Mouse (Mus musculus) frontal cortex, postnatal 25 days (tissue): ENCODE results near the gene Tmem119.
"Not testable (repeated sequence)": the region's sequence is repeated elsewhere in the genome, so short reads cannot be mapped to it uniquely, and the experiment has no call there.

Experiments used
- DNase-seq, 2 experiments: peaks; one replicate each; pipeline ENCODE4 v3.0.0; 2022; ENCODE audit warnings: low spot score in 2 of 2

Gene Tmem119

GRCm38 (mm10) chr5:113789075-113789788 lies 11.1 kb downstream of the Tmem119 start:
- DNase-seq: no peak

- no peak for DNase-seq
Observed at GRCm38 (mm10) chr5:113788645-113789044, 11.7 kb downstream of the Tmem119 start.

- DNase-seq: no peak
Observed at GRCm38 (mm10) chr5:113786985-113787384, 13.3 kb downstream of the Tmem119 start.

GRCm38 (mm10) chr5:113784104-113784503 lies 16.2 kb downstream of the Tmem119 start:
- not testable (repeated sequence) for DNase-seq

GRCm38 (mm10) chr5:113783581-113784001 lies 16.7 kb downstream of the Tmem119 start:
- no peak for DNase-seq

GRCm38 (mm10) chr5:113782624-113783023 lies 17.7 kb downstream of the Tmem119 start:
- DNase-seq: no peak

- no peak for DNase-seq
Observed at GRCm38 (mm10) chr5:113781875-113782274, 18.4 kb downstream of the Tmem119 start.

- DNase-seq: no peak
Observed at GRCm38 (mm10) chr5:113781254-113781653, 19.1 kb downstream of the Tmem119 start.

- no peak for DNase-seq
Observed at GRCm38 (mm10) chr5:113780763-113781162, 19.6 kb downstream of the Tmem119 start.

- DNase-seq: no peak
Observed at GRCm38 (mm10) chr5:113780082-113780752, 20.1 kb downstream of the Tmem119 start.

- no peak for DNase-seq
Observed at GRCm38 (mm10) chr5:113779569-113779968, 20.7 kb downstream of the Tmem119 start.

GRCm38 (mm10) chr5:113777728-113778127 lies 22.6 kb downstream of the Tmem119 start:
- DNase-seq: not testable (repeated sequence)

- DNase-seq: no peak
Observed at GRCm38 (mm10) chr5:113776896-113777226, 23.5 kb downstream of the Tmem119 start.

- no peak for DNase-seq
Observed at GRCm38 (mm10) chr5:113776128-113776895, 24.0 kb downstream of the Tmem119 start.

- no peak for DNase-seq
Observed at GRCm38 (mm10) chr5:113775585-113775984, 24.7 kb downstream of the Tmem119 start.

- DNase-seq: peak; percentile 82 to 85
Observed at GRCm38 (mm10) chr5:113773664-113774063, 26.7 kb downstream of the Tmem119 start.

- no peak for DNase-seq
Observed at GRCm38 (mm10) chr5:113772905-113773519, 27.3 kb downstream of the Tmem119 start.

- DNase-seq: peak; percentile 73 to 88
Observed at GRCm38 (mm10) chr5:113772450-113772895, 27.8 kb downstream of the Tmem119 start, which contains the start of the genes Sart3 and Iscu. Gene Sart3 (minus strand): TSS chr5:113772510. Gene Iscu (plus strand): TSS chr5:113772748.

- peak; percentile 80 for DNase-seq
Observed at GRCm38 (mm10) chr5:113771213-113772162, 28.8 kb downstream of the Tmem119 start.

GRCm38 (mm10) chr5:113768806-113769205 lies 31.5 kb downstream of the Tmem119 start:
- no peak for DNase-seq
